ENCODE assay signal across 8 mouse cellular contexts in genomic region chr16:14159746-14160131, GRCm38 (mm10). TPM values are rescaled to one million over a fixed set of nuclear protein-coding genes. Genes with fewer than 3 reads are reported as not detected.
DNase-seq lines count a peak whose midpoint lies in the region; ATAC-seq and TF ChIP-seq lines count a peak whose summit lies in the region.

No protein-coding gene starts in this region.

- peak; percentile 87 for DNase-seq in R1 (ENCODE audit: low read depth, low spot score)
- DNase-seq in cerebellum, adult 2 months, result peak; percentile 83 to 86
- peak; percentile 90 for DNase-seq in forebrain, postnatal 0 days
- DNase-seq in left cerebral cortex, adult 11 months (ENCODE audit: low spot score), result peak; percentile 86
- DNase-seq in right cerebral cortex, adult 18-20 months, result peak; percentile 75
- peak; percentile 54 to 74 for DNase-seq in urinary bladder, postnatal 4 days (ENCODE audit: low spot score in 2 of 2)

- peak overlapping the region; percentile 86 for H3K9ac ChIP-seq in forebrain, postnatal 0 days
- H3K9ac ChIP-seq in hindbrain, embryonic 13.5 days, result peak overlapping the region; percentile 81

- no peak for TF ChIP-seq POLR2A in cerebellum, adult 2 months (IDR thresholded peaks at IDR 0.05; ENCODE audit: borderline replicate concordance, insufficient read depth, low read length)

- H3K9me3 ChIP-seq in forebrain, postnatal 0 days (ENCODE audit: low read length), result no peaks in the 10 kb centered on the region
- H3K9me3 ChIP-seq in hindbrain, embryonic 13.5 days, result no peaks in the 10 kb centered on the region

- no peaks in the 10 kb centered on the region for H3K36me3 ChIP-seq in forebrain, postnatal 0 days (ENCODE audit: insufficient read depth)
- H3K36me3 ChIP-seq in hindbrain, embryonic 13.5 days, result no peaks in the 10 kb centered on the region
- no peaks in the 10 kb centered on the region for H3K36me3 ChIP-seq in macrophage (ENCODE audit: inconsistent target)

- no peaks in the 10 kb centered on the region for H3K27me3 ChIP-seq in cerebellum, adult 2 months (ENCODE audit: control insufficient read depth, insufficient read depth, low read length)
- H3K27me3 ChIP-seq in forebrain, postnatal 0 days (ENCODE audit: insufficient read depth, low read length), result no peaks in the 10 kb centered on the region
- H3K27me3 ChIP-seq in hindbrain, embryonic 13.5 days, result no peaks in the 10 kb centered on the region

- H3K27ac ChIP-seq in cerebellum, adult 2 months (ENCODE audit: insufficient read depth, low read length), result peak overlapping the region; percentile 79
- H3K27ac ChIP-seq in forebrain, postnatal 0 days (ENCODE audit: low read depth, low read length), result peak overlapping the region; percentile 96
- peak overlapping the region; percentile 95 for H3K27ac ChIP-seq in hindbrain, embryonic 13.5 days
- H3K27ac ChIP-seq in macrophage, result peak overlapping the region; percentile 94

- TF ChIP-seq CTCF in cerebellum, adult 2 months (IDR thresholded peaks at IDR 0.05; ENCODE audit: borderline replicate concordance, insufficient read depth, low read depth, low read length), result peak; percentile 62; the same call in 1 of the 2 replicates
- TF ChIP-seq CTCF in forebrain, postnatal 0 days (IDR thresholded peaks at IDR 0.05; ENCODE audit: low read depth), result peak; percentile 92

- ATAC-seq in forebrain, postnatal 0 days, result peak; percentile 46
- ATAC-seq in hindbrain, embryonic 13.5 days (ENCODE audit: low FRiP score), result peak; percentile 50

- peaks cover 56% of the 10 kb centered on the region for H3K79me2 ChIP-seq in macrophage (ENCODE audit: inconsistent target)

- peak overlapping the region; percentile 53 for H3K4me2 ChIP-seq in forebrain, postnatal 0 days (ENCODE audit: low read depth)
- peak overlapping the region; percentile 55 for H3K4me2 ChIP-seq in hindbrain, embryonic 13.5 days

- WGBS in cerebellum, adult 2 months, result under 1% methylated on average over 10 of the region's 10 CpGs
- under 1% methylated on average over 10 of the region's 10 CpGs for WGBS in forebrain, postnatal 0 days
- under 1% methylated on average over 10 of the region's 10 CpGs for WGBS in hindbrain, embryonic 13.5 days
- 1% methylated on average over 10 of the region's 10 CpGs for WGBS in macrophage (ENCODE audit: missing documents)

- H3K4me3 ChIP-seq in cerebellum, adult 2 months (replicated peaks; ENCODE audit: insufficient read depth, low read depth, low read length), result peak overlapping the region; percentile 78
- peak overlapping the region; percentile 59 for H3K4me3 ChIP-seq in forebrain, postnatal 0 days (ENCODE audit: low read depth, low read length)
- peak overlapping the region; percentile 78 for H3K4me3 ChIP-seq in hindbrain, embryonic 13.5 days
- peak overlapping the region; percentile 64 for H3K4me3 ChIP-seq in macrophage (ENCODE audit: inconsistent target)

- H3K4me1 ChIP-seq in cerebellum, adult 2 months (ENCODE audit: control insufficient read depth, insufficient read depth, low read length), result peaks cover 2% of the 10 kb centered on the region; the same call in 1 of the 2 replicates
- H3K4me1 ChIP-seq in forebrain, postnatal 0 days (ENCODE audit: insufficient read depth), result 0 out of 2 replicates have a peak, but pooled peaks cover 3% of the 10 kb centered on the region
- peaks cover 29% of the 10 kb centered on the region for H3K4me1 ChIP-seq in hindbrain, embryonic 13.5 days (replicated peaks)

RNA-seq across cellular contexts. Expression of gene Nde1, which starts 3.3 kb away (rescaled TPM):
- polyA plus RNA-seq in cerebellum, adult 2 months (2012; rRNA removed), result 32.3 and 34.7 TPM in 2 replicates
- total RNA-seq in forebrain, postnatal 0 days (2014; rRNA removed), result 11.9 and 14.1 TPM in 2 replicates
- polyA plus RNA-seq in forebrain, postnatal 0 days (2015; fragmentation: Nextera tagmentation; extraction: Ambion mirVana), result 15.2 and 17.7 TPM in 2 replicates
- 35.6 and 39.3 TPM in 2 replicates for polyA plus RNA-seq in hindbrain, embryonic 13.5 days (2015; fragmentation: Nextera tagmentation; extraction: Ambion mirVana)
- total RNA-seq in macrophage (2018; cell fraction: chromatin; rRNA removed), result 100 to 1,000 TPM in 7 of 26 experiments, 10 to 100 TPM in 19; 34.3 to 192 (median 72.7) TPM
- total RNA-seq in macrophage (2018; cell fraction: cytosol; rRNA removed), result 10 to 100 TPM; 19.3 to 33.4 (median 26.2) TPM
- 100 to 1,000 TPM in 1 of 26 experiments, 10 to 100 TPM in 25; 17.0 to 132 (median 39.4) TPM for total RNA-seq in macrophage (2018; cell fraction: nucleus; rRNA removed)
- polyA plus RNA-seq in macrophage (2018), result 29.3 to 47.9 TPM (median 40.1 TPM) in 3 replicates

RNA-seq across cellular contexts. Expression of gene Marf1, which starts 3.4 kb away (rescaled TPM):
- 39.2 and 39.9 TPM in 2 replicates for polyA plus RNA-seq in cerebellum, adult 2 months (2012; rRNA removed)
- 22.4 and 26.4 TPM in 2 replicates for total RNA-seq in forebrain, postnatal 0 days (2014; rRNA removed)
- 6.5 and 8.6 TPM in 2 replicates for polyA plus RNA-seq in forebrain, postnatal 0 days (2015; fragmentation: Nextera tagmentation; extraction: Ambion mirVana)
- polyA plus RNA-seq in hindbrain, embryonic 13.5 days (2015; fragmentation: Nextera tagmentation; extraction: Ambion mirVana), result 17.4 and 17.9 TPM in 2 replicates
- 100 to 1,000 TPM; 111 to 697 (median 227) TPM for total RNA-seq in macrophage (2018; cell fraction: chromatin; rRNA removed)
- total RNA-seq in macrophage (2018; cell fraction: cytosol; rRNA removed), result 10 to 100 TPM; 18.9 to 44.0 (median 32.8) TPM
- total RNA-seq in macrophage (2018; cell fraction: nucleus; rRNA removed), result 100 to 1,000 TPM in 23 of 26 experiments, 10 to 100 TPM in 3; 82.4 to 426 (median 148) TPM
- 17.0 to 25.5 TPM (median 17.4 TPM) in 3 replicates for polyA plus RNA-seq in macrophage (2018)

Comparison
In these comparisons a context has a peak if more than half of its experiments do, and no peak if none do; other contexts are left out.
1. Peak in every context shown above with its lines: DNase-seq, ATAC-seq, H3K4me3 ChIP-seq and H3K27ac ChIP-seq.